Mouse (Mus musculus): ENCODE measurements around the gene Ppp1r14b. TPM values are rescaled to one million over a fixed set of nuclear protein-coding genes. Genes with fewer than 3 reads are reported as not detected.
"Not testable (repeated sequence)": the region's sequence is repeated elsewhere in the genome, so short reads cannot be mapped to it uniquely, and the experiment has no call there.

The Ppp1r14b gene
- polyA plus RNA-seq, 1 experiment from 2014 or later = 285 TPM

DNA sequence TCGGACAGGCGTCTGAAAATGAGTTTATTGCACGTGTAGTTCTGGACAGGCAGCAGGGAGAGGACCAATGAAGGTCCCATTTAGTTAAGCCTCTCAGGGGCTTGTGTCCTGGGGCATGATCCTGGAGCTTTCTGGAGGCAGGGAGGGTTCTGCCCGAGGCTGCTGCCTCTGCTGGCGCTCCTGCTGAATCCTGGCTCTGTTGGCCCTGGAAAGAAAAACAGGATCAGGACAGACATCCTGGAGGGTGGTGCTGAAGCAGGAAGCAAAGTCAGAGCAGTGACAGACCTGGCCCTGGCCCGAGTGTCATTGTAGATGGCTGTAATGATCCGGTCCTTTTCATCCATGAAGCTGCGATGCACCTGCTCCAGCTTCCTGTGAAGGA is 13.1 kb downstream of the Ppp1r14b start:
- WGBS = 5% methylated on average over 8 of the region's 8 CpGs
- Histone ChIP-seq H3K4me1 (ENCODE audit: control insufficient read depth, insufficient read depth, low read length) (peaks cover 19% of the 10 kb centered on the region), H3K27ac (ENCODE audit: low read depth, low read length) (peak overlapping the region; percentile 26; the same call in 1 of the 2 replicates), H3K9me3 (ENCODE audit: control insufficient read depth, low read length) (no peaks in the 10 kb centered on the region), H3K27me3 (ENCODE audit: control insufficient read depth, insufficient read depth, low read length) (no peaks in the 10 kb centered on the region), H3K4me2 (peak overlapping the region; percentile 77), H3K36me3 (ENCODE audit: control insufficient read depth, insufficient read depth, low read length) (no peaks in the 10 kb centered on the region; the same call in 1 of the 2 replicates), H3K4me3 (ENCODE audit: low read depth, low read length) (peak overlapping the region; percentile 55), H3K9ac (ENCODE audit: low read length) (peak overlapping the region; percentile 72)
- ATAC-seq (ENCODE audit: low FRiP score) (peak; percentile 25; the same call in 1 of the 2 replicates), DNase-seq (ENCODE audit: low spot score, missing footprints) (no peak)

DNA sequence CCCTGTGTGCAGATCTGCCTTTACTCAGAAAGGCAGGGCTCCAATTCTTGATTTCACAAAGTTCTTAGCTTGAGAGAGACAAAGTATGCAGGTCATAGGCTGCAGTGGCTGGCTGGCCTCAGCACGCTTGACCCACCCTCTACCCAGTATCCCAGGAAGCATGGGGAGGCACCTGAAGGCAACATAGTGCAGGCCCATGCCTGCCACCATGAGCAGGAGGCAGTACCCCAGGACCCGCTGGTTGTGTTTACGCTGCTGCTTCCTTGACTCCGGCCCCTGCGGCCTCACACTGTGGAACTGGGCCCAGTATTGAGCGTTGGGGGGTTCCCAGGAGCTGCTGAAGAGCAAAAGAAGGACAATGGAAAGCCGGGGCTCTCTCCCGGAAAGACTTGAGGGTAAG is 14.5 kb downstream of the Ppp1r14b start:
- H3K27ac ChIP-seq (ENCODE audit: low read depth, low read length) = no peak overlapping the region
- H3K27me3 ChIP-seq (ENCODE audit: control insufficient read depth, insufficient read depth, low read length) = no peaks in the 10 kb centered on the region
- DNase-seq (ENCODE audit: low spot score, missing footprints) (no peak), ATAC-seq (ENCODE audit: low FRiP score) (no peak)
- no peak overlapping the region for H3K4me2 ChIP-seq
- H3K9me3 ChIP-seq (ENCODE audit: control insufficient read depth, low read length) = no peaks in the 10 kb centered on the region
- no peak overlapping the region for H3K9ac ChIP-seq (ENCODE audit: low read length)
- 87% methylated on average over 8 of the region's 8 CpGs for WGBS
- H3K4me1 ChIP-seq (ENCODE audit: control insufficient read depth, insufficient read depth, low read length) = peaks cover 23% of the 10 kb centered on the region
- no peak overlapping the region for H3K4me3 ChIP-seq (ENCODE audit: low read depth, low read length)
- no peaks in the 10 kb centered on the region; the same call in 1 of the 2 replicates for H3K36me3 ChIP-seq (ENCODE audit: control insufficient read depth, insufficient read depth, low read length)

DNA sequence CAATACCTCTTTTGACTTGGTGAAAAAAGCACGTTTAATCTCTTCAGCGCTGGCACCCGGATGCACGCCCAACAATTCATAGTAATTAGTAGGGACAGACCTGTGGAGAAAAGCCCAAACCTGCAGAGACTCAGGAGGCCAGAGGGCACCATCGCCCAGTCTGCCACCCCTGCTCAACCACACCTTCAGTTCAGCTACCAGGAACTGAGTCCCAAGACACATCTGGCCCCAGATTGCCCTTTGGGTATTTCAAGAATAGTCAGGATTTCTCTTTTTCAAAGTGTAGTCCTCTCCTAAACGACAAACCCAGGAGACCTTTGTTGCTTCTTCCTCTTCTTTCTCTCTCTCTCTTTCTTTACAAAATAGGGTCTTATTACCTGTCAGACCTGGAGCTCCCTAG is 15.9 kb downstream of the Ppp1r14b start:
- Histone ChIP-seq H3K4me2 (no peak overlapping the region), H3K9me3 (ENCODE audit: control insufficient read depth, low read length) (no peaks in the 10 kb centered on the region), H3K9ac (ENCODE audit: low read length) (no peak overlapping the region), H3K27ac (ENCODE audit: low read depth, low read length) (no peak overlapping the region), H3K4me3 (ENCODE audit: low read depth, low read length) (no peak overlapping the region), H3K4me1 (ENCODE audit: control insufficient read depth, insufficient read depth, low read length) (peaks cover 30% of the 10 kb centered on the region), H3K27me3 (ENCODE audit: control insufficient read depth, insufficient read depth, low read length) (no peaks in the 10 kb centered on the region), H3K36me3 (ENCODE audit: control insufficient read depth, insufficient read depth, low read length) (no peaks in the 10 kb centered on the region)
- 90% methylated on average over 6 of the region's 6 CpGs for WGBS
- DNase-seq (ENCODE audit: low spot score, missing footprints) (no peak), ATAC-seq (ENCODE audit: low FRiP score) (no peak)

DNA sequence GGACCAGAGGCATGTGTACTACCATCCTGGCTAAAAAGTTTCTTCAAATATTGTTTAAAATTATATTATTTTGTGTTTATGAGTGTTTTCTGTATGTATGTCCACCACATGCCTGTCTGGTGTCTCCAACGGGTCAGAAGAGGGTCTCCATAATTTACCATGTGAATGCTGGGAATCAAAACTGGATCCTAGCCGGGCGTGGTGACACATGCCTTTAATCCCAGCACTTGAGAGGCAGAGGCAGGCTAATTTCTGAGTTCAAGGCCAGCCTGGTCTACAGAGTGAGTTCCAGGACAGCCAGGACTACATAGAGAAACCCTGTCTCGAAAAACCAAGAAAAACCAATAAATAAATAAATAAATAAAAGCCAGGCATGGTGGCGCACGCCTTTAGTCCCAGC is 16.4 kb downstream of the Ppp1r14b start:
- H3K4me2 ChIP-seq; H3K9ac ChIP-seq (ENCODE audit: low read length); H3K4me3 ChIP-seq (ENCODE audit: low read depth, low read length); H3K27ac ChIP-seq (ENCODE audit: low read depth, low read length); H3K9me3 ChIP-seq (ENCODE audit: control insufficient read depth, low read length); ATAC-seq (ENCODE audit: low FRiP score); H3K36me3 ChIP-seq (ENCODE audit: control insufficient read depth, insufficient read depth, low read length); DNase-seq (ENCODE audit: low spot score, missing footprints); H3K27me3 ChIP-seq (ENCODE audit: control insufficient read depth, insufficient read depth, low read length): not testable (repeated sequence)
- peaks cover 30% of the 10 kb centered on the region for H3K4me1 ChIP-seq (ENCODE audit: control insufficient read depth, insufficient read depth, low read length)
- 90% methylated on average over 6 of the region's 6 CpGs for WGBS

DNA sequence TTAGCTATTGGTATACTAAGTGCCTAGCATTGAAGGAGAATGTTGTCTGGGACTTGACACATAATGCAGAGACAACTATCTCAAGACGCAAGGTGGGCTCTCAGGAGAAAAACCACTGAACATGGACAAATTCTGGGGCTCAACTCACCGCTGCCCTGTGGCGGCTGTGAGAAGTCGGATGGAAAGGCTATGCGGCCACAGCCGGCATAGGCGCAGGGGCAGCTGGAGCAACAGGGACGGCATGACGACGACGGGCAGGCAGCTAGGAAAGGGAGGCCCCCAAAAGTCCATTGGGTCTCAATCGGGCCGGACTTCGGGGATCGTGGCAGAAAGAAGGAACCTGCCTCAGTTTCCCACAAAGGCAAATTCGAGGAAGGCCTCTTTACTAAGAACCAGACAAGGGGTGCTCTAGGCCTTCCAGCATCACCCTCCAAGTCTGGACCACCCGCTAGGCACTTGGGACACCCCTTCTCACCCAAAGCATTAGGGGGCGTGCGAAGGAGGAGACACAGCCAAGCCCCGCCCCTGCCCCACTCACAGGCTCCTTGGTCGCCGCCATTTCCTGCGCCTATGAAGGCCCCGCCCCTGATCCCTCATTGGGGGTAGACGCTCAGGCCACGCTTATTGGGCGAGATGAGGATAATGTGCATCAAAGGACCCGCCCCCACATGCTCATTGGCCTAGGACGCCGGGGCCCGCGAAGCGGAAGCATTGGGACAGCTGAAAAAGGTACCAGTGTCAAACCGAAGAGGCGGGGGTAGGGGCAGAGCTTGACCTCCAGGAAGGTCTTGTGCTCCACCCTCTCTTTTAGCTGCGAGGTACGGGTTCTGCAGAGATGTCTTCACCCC is 17.5 kb downstream of the Ppp1r14b start, which contains the start of gene Dnajc4:
Gene Dnajc4 (minus strand): TSS at position 562 of the 848 bp plus-strand sequence.
- no peaks in the 10 kb centered on the region for H3K36me3 ChIP-seq (ENCODE audit: control insufficient read depth, insufficient read depth, low read length)
- 1% methylated on average over 37 of the region's 37 CpGs for WGBS
- H3K4me2 ChIP-seq = peak within 1 kb of the TSS; percentile 93
- no peaks in the 10 kb centered on the region for H3K9me3 ChIP-seq (ENCODE audit: control insufficient read depth, low read length)
- H3K27me3 ChIP-seq (ENCODE audit: control insufficient read depth, insufficient read depth, low read length) = no peaks in the 10 kb centered on the region
- H3K4me1 ChIP-seq (ENCODE audit: control insufficient read depth, insufficient read depth, low read length) = peaks cover 27% of the 10 kb centered on the region
- ATAC-seq (ENCODE audit: low FRiP score) = peak; percentile 95
- peak within 1 kb of the TSS; percentile 52 for H3K4me3 ChIP-seq (ENCODE audit: low read depth, low read length)
- peak; percentile 98 for DNase-seq (ENCODE audit: low spot score, missing footprints)
- no peak within 1 kb of the TSS for H3K27ac ChIP-seq (ENCODE audit: low read depth, low read length)
- H3K9ac ChIP-seq (ENCODE audit: low read length) = peak within 1 kb of the TSS; percentile 72

DNA sequence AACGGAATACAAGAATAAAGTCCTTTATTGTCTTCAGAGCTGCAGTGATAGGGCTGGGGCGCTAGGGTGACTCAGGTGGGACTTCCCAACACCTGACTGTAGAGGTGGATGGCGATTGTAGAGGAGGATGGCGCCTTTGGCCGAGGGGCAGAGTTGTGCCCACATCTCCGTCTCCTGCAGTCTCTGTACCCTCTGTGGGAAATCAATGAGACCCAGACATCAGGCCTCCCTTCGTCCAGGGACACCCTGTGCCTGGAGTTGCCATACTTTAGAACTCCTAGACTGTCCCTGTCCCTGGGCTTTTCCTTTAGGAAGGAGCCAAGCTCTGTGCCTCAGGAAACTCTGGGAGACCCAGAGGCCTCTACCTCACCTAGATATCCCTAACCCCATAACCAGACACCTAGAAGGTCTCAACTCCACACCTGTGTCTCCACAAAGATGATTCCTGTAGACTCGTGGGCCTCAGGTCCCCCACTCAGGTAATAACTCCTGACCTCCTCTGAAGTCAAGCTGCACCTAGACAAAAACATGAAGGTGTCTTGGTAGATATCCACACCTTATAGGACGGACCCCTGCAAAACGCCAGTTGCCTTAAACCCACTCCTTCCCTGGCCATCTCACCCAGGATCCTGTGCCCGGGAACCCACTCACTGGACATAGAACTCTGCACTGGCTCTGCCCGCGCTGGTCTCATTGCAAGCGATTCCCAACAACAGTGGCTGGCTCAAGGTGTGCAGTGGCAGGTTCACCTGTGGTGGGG is 18.4 kb downstream of the Ppp1r14b start:
- Histone ChIP-seq H3K4me1 (ENCODE audit: control insufficient read depth, insufficient read depth, low read length) (peaks cover 22% of the 10 kb centered on the region), H3K4me3 (ENCODE audit: low read depth, low read length) (peak overlapping the region; percentile 52), H3K36me3 (ENCODE audit: control insufficient read depth, insufficient read depth, low read length) (no peaks in the 10 kb centered on the region), H3K9me3 (ENCODE audit: control insufficient read depth, low read length) (no peaks in the 10 kb centered on the region), H3K4me2 (peak overlapping the region; percentile 93), H3K9ac (ENCODE audit: low read length) (peak overlapping the region; percentile 41), H3K27ac (ENCODE audit: low read depth, low read length) (no peak overlapping the region), H3K27me3 (ENCODE audit: control insufficient read depth, insufficient read depth, low read length) (no peaks in the 10 kb centered on the region)
- WGBS = 61% methylated on average over 14 of the region's 14 CpGs
- DNase-seq (ENCODE audit: low spot score, missing footprints) (no peak), ATAC-seq (ENCODE audit: low FRiP score) (no peak)

DNA sequence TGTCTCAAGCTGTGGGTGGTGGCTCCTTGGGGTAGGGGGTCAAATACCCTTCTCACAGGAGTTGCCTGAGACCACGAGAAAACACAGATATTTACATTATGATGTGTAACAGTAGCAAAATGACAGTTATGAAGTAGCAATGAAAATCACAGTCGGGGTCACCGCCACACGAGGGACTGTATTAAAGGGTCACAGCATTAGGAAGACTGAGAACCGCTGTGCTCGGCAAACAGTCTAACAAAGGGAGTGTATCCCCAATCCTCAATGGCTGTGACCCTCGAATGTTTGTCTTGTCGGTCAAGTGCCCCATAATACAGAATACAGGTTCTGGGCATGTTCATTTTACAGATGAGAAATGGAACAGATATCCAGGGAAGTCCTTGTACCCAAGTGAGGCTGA is 19.2 kb downstream of the Ppp1r14b start:
- ATAC-seq (ENCODE audit: low FRiP score) (no peak), DNase-seq (ENCODE audit: low spot score, missing footprints) (no peak)
- no peak overlapping the region for H3K4me3 ChIP-seq (ENCODE audit: low read depth, low read length)
- no peaks in the 10 kb centered on the region for H3K27me3 ChIP-seq (ENCODE audit: control insufficient read depth, insufficient read depth, low read length)
- no peak overlapping the region for H3K9ac ChIP-seq (ENCODE audit: low read length)
- WGBS = 85% methylated on average over 8 of the region's 8 CpGs
- H3K9me3 ChIP-seq (ENCODE audit: control insufficient read depth, low read length) = no peaks in the 10 kb centered on the region
- peaks cover 22% of the 10 kb centered on the region for H3K4me1 ChIP-seq (ENCODE audit: control insufficient read depth, insufficient read depth, low read length)
- no peak overlapping the region for H3K4me2 ChIP-seq
- no peak overlapping the region for H3K27ac ChIP-seq (ENCODE audit: low read depth, low read length)
- H3K36me3 ChIP-seq (ENCODE audit: control insufficient read depth, insufficient read depth, low read length) = peaks cover 3% of the 10 kb centered on the region; the same call in 1 of the 2 replicates

DNA sequence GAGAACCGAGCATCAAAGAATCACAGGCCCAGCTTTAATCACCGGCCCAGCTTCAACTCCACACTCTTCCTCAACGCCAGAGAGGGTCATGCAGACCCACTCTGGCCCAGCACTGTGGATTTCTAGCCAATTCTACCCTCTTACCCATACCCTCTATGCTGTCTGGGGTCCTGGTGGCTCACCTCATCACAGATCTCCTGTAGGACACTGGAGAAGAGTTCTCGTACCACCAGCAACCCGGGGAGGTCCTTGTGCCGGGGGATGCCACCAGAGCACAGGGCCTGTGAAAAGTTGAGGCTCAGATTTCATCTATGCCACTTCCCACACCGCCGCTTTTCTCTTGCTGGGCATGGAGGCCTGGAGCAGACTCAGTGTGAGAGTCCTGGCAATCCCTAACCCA is 19.7 kb downstream of the Ppp1r14b start:
- Histone ChIP-seq H3K27ac (ENCODE audit: low read depth, low read length) (no peak overlapping the region), H3K4me1 (ENCODE audit: control insufficient read depth, insufficient read depth, low read length) (peaks cover 22% of the 10 kb centered on the region), H3K27me3 (ENCODE audit: control insufficient read depth, insufficient read depth, low read length) (no peaks in the 10 kb centered on the region), H3K9ac (ENCODE audit: low read length) (no peak overlapping the region), H3K4me3 (ENCODE audit: low read depth, low read length) (no peak overlapping the region), H3K9me3 (ENCODE audit: control insufficient read depth, low read length) (no peaks in the 10 kb centered on the region), H3K36me3 (ENCODE audit: control insufficient read depth, insufficient read depth, low read length) (peaks cover 7% of the 10 kb centered on the region; the same call in 1 of the 2 replicates), H3K4me2 (no peak overlapping the region)
- ATAC-seq (ENCODE audit: low FRiP score) (no peak), DNase-seq (ENCODE audit: low spot score, missing footprints) (no peak)
- 85% methylated on average over 8 of the region's 8 CpGs for WGBS

Data from midbrain, embryonic 11.5 days (tissue).